Mouse (Mus musculus): Measurements from ENCODE around the gene Pde8b.
A peak's percentile ranks its signal among the peaks of the same experiment; 100 is the strongest.

Gene Pde8b

DNA sequence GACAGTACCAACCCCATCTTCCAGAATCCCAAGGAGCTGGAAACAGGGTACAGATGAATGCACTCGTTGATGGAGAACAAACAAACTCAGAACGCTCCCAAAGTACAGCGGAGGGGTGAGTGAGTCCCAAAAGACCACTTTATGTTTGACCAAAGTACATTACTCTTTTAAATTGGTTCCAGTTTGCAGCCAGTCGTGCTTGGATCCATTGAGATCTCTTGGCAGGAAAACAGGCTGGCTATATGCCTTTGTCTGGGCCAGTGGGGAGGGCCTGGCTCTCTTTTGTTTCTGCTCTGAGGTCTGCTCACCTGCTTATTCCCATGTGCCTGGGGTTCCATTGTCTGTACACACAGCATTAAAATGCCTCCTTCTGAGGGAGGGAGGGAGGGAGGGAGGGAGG lies 118.3 kb downstream of the Pde8b start:
- no peak for DNase-seq

GRCm38 (mm10) chr13:95131041-95131440 lies 119.1 kb downstream of the Pde8b start:
- no peak for DNase-seq

- no peak for DNase-seq
These were observed 122.8 kb downstream of the Pde8b start for GRCm38 (mm10) chr13:95127288-95127687.

DNA sequence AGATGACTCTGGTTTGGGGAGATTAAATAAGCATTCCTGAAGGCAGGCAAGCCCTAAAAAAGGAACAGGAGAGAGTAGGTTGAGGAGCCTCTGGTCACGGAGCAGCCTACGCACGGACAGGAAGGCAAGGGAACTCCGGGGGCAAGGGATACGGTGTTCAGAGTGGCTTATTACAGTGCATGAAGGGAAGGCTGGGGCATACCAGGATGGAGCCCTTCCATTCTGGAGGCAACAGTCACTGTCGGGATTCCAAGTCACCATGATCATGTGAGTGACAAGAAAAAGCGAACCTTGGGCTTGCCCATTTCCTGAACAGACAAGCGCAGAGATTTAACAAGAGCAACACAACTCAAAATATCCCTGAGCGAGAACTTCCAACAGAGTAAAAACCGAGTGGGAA lies 123.3 kb downstream of the Pde8b start:
- no peak for DNase-seq

DNA sequence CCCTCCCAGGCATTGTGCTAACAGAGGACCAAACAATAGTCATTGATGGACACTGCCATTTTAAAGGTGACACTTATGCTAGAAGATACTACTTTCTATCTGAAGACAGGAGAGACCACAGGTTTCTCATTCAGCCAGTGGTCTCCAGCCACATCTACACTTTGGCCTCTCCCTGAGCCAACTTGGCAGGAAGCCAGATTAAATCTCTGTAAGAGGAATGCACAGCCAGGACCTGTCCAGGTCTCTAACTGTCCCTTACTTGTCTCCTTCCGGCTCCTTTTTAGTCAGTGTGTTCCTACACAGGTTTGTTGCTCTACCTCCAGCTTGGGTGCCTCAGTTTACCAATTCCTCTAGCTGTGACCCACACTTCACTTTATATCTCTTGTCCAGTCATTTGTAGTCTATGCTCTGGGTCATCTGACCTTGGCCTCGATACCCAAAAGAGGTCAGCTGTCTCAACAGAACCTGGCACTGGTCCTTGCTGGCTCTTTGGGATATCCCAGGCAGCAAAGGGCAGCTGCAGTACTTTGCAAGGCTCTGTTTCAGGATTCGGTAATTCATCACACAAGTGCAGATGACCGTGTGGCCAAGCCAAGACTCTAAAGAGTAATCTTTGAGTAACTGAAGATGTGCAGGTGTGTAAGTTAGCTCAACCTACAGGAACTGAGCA lies 124.5 kb downstream of the Pde8b start:
- DNase-seq: no peak

- DNase-seq: no peak
These were observed 129.6 kb downstream of the Pde8b start for GRCm38 (mm10) chr13:95120570-95120969.

DNA sequence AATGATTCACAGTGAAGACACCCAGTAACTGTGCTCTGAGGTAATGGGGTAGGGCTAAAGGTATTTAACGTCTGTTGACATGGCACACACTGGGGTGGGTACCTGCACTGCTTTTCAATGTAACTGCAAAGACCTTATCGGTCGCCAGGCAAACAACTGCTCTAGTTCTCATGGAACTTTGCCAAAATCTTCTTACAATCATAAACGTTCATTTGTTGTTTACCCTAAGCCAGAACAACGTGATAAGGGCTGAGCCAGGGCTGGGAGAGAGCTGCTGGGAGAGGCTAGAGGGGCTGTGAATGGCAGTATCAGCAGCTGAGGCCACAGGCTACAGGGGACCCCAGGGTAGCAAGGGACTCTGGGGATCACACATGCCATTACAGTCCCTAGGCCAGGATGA lies 136.4 kb downstream of the Pde8b start:
- DNase-seq: peak; percentile 7

DNA sequence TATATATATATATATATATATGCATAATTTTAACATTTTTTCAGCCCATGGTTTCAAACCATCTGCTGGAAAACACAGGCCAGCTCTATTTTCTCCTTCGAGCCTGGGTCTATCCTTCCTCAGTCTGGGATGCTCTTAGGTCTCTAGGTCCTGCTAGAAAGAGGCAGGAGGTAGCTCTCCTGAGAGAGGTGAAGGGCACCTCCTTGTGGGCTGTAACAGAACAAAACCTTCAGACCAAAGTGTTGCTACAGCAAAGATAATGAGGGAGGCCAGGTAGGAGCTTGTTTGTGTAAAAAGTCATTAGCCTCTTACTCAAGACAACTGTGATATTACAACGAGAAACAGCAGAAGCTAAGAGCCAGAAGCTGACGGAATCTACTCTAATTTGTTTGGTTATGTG lies 140.6 kb downstream of the Pde8b start:
- no peak for DNase-seq

DNA sequence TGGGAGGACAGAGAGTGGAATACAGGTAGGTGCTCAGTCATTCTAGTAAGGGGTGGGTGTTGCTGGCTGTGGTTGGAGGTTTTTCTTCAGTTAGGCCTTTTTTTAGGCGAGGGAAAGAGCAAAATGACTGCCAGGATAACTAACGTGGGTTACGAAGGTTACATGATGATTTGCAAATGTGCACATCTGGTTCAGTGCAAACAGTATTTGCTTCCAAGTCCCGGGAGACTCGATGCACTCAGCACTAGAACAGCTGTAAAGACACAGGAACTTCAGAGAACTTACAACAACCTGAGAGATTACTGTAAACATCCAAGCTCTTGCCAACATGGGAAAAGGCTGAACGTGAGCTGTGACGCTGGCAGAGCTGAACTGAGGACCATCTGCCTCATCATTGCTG lies 142.1 kb downstream of the Pde8b start:
- DNase-seq: no peak

DNA sequence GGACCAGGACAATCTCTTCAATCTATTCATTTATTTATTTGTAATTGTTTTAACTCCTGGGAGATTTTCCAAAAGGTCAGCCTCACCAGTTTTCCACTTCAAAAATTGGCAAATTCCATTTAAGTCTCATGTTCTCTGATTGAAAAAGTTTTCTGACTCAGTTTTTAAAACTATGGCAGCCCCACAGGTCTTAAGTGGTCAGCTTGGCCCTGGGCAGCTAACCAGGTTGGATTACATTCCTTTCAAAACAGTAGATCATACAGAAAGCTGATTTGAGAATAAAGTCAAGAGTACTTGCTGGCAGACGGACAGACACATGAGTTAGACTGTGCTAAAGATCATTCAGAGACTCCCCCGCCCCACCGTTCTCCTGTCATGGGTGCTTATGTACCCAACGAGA lies 145.3 kb downstream of the Pde8b start:
- DNase-seq: no peak

DNA sequence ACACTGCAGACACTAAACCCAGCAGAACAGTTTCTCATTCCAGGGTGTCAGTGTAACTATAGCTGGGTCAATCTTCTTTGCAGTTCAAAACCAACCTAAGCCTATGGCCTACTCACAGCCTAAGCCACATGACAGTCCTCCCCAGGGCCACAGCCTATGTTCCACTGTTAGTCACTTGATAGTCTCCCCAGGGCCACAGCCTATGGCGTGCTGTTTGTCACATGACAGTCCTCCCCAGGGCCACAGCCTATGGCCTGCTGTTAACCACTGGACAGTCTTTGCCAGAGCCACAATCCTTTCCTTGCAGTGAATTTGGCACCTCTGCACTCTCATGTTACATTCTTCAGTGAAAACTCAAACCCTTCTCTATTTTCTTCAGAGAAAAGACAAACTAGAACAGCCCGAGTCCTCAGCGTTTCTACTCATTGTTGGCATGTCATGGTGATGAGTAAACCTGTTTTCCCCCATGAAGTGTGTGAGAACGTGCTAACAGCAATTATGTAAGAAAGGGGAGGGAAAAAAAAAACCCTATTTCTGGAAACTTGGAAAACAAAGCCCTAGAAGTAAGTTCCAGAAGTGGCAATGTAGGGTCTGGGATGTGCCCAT lies 147.0 kb downstream of the Pde8b start:
- DNase-seq: no peak

GRCm38 (mm10) chr13:95101315-95101714 lies 148.8 kb downstream of the Pde8b start:
- no peak for DNase-seq

GRCm38 (mm10) chr13:95098931-95099720 lies 151.0 kb downstream of the Pde8b start:
- no peak for DNase-seq

DNA sequence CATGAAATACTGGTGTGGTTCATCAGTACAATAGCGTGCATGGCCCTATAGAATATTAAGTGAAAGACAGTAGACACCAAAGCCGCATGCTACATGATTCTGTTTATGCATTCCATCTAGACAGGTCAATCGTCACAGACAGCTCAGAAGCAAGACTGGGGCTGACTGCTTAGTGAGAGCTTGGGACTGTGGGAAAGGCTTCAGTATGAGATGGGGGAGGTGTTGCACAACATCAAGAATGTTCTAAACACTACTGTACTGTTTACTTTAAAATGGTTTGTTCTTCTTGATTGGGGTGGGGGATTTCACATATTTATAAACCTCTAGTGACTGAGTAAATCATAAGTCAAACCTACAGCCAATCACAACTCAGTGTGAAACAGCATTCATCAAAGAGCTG lies 153.5 kb downstream of the Pde8b start:
- no peak for DNase-seq

GRCm38 (mm10) chr13:95095860-95096259 lies 154.3 kb downstream of the Pde8b start:
- no peak for DNase-seq

- DNase-seq: no peak
These were observed 158.3 kb downstream of the Pde8b start for GRCm38 (mm10) chr13:95091546-95092445.

DNA sequence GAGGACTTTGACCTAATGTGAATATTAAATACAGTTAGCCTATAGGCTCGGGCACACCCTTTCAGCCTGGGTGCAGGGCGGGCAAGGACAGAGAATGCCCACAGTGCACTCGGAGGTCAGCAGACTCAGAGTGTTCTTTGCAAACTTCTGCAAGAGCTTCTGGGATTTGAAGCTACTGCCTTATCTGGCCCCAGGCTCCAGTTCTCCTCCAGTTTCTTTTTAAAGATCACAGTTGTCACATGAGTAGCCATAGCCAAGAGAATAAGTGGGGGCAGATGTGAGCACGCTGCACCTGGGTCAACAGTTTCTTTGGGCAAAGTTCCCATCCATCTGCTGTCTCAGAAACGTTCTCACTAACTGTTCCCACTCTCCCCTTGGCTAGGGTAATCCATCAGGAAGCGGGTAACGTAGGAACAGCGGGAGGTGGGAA lies 162.8 kb downstream of the Pde8b start:
- DNase-seq: no peak

DNA sequence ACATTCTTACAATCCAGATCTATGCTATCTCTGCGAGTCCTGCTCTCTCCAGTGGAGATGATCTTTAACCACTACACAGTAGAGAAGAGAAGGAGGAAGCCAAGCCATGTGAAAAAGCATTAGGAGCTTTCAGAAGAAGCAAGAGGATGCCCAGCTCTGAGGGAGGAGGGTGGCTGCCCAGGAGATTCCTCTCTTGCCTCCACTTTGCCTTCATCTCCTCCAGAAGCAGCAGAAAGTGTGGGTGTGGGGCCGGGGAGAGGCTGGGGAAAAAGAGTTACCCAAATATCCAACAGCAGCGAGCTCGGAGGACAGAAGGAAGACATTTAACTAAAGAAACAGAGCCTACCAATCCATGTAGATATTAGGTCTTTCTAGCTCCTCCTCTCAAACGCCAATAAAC lies 164.1 kb downstream of the Pde8b start:
- no peak for DNase-seq

GRCm38 (mm10) chr13:95082611-95083010 lies 167.5 kb downstream of the Pde8b start:
- DNase-seq: no peak

GRCm38 (mm10) chr13:95081082-95081481 lies 169.1 kb downstream of the Pde8b start:
- DNase-seq: no peak

GRCm38 (mm10) chr13:95078492-95078891 lies 171.6 kb downstream of the Pde8b start:
- no peak for DNase-seq

DNA sequence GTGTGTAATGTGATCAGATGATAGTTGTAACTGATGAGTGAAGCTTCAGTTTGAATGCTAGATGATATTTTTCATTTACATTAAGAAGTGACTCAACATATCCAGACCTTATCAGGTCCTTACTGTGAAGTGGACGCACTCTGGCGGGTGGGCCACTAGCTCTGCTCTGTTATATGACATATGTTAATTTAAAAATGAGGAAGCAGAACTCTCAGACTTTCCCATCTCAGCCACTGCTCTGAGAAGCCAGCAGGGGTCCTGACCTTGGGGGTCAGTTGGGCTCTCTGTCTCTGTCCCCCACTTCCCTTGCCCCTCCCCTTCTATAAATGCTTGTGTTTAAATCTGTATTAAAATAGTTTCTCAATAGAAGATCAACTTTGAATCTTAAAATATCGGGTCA lies 172.4 kb downstream of the Pde8b start:
- DNase-seq: no peak

- DNase-seq: no peak
These were observed 174.0 kb downstream of the Pde8b start for GRCm38 (mm10) chr13:95076142-95076541.

All from liver (tissue).